Mouse (Mus musculus): ENCODE measurements around the gene Bmp8a. TPM values are rescaled to one million over a fixed set of nuclear protein-coding genes. Genes with fewer than 3 reads are reported as not detected.
"Not testable (repeated sequence)": the region's sequence is repeated elsewhere in the genome, so short reads cannot be mapped to it uniquely, and the experiment has no call there.

The Bmp8a gene
- polyA plus RNA-seq, 1 experiment from 2014 or later, result 0.51 TPM

- peaks cover 10% of the 10 kb centered on the region; the same call in 1 of the 2 replicates for H3K9me3 ChIP-seq
- H3K27ac ChIP-seq, result no peak overlapping the region
- H3K4me3 ChIP-seq (replicated peaks), result no peak overlapping the region
- no peak for ATAC-seq (ENCODE audit: insufficient number of reproducible peaks, insufficient read depth, low FRiP score, low TSS enrichment, low read depth)
- peaks cover 10% of the 10 kb centered on the region for H3K4me1 ChIP-seq (replicated peaks)
- H3K9ac ChIP-seq (replicated peaks), result no peak overlapping the region
- no peaks in the 10 kb centered on the region for H3K36me3 ChIP-seq
- peaks cover 9% of the 10 kb centered on the region; the same call in 1 of the 2 replicates for H3K27me3 ChIP-seq
- 67% methylated on average over 3 of the region's 5 CpGs for WGBS
- H3K4me2 ChIP-seq, result no peak overlapping the region
Observed at GRCm38 (mm10) chr4:123331326-123331725, 11.7 kb downstream of the Bmp8a start.

- H3K4me1 ChIP-seq (replicated peaks), result no peaks in the 10 kb centered on the region
- no peak overlapping the region for H3K27ac ChIP-seq
- H3K4me2 ChIP-seq, result no peak overlapping the region
- H3K27me3 ChIP-seq, result peaks cover 9% of the 10 kb centered on the region
- no peaks in the 10 kb centered on the region for H3K36me3 ChIP-seq
- 66% methylated on average over 6 of the region's 6 CpGs for WGBS
- no peak overlapping the region for H3K4me3 ChIP-seq (replicated peaks)
- H3K9me3 ChIP-seq, result peaks cover 10% of the 10 kb centered on the region; the same call in 1 of the 2 replicates
- ATAC-seq (ENCODE audit: insufficient number of reproducible peaks, insufficient read depth, low FRiP score, low TSS enrichment, low read depth), result no peak
- H3K9ac ChIP-seq (replicated peaks), result no peak overlapping the region
Observed at GRCm38 (mm10) chr4:123328946-123329345, 14.1 kb downstream of the Bmp8a start.

GRCm38 (mm10) chr4:123327630-123328029 is 15.4 kb downstream of the Bmp8a start:
- peaks cover 4% of the 10 kb centered on the region for H3K4me1 ChIP-seq (replicated peaks)
- ATAC-seq (ENCODE audit: insufficient number of reproducible peaks, insufficient read depth, low FRiP score, low TSS enrichment, low read depth), result no peak
- no peak overlapping the region for H3K27ac ChIP-seq
- H3K4me3 ChIP-seq (replicated peaks), result no peak overlapping the region
- H3K9ac ChIP-seq (replicated peaks), result no peak overlapping the region
- 70% methylated on average over 3 of the region's 3 CpGs for WGBS
- H3K9me3 ChIP-seq, result peaks cover 6% of the 10 kb centered on the region; the same call in 1 of the 2 replicates
- H3K36me3 ChIP-seq, result no peaks in the 10 kb centered on the region
- H3K4me2 ChIP-seq, result no peak overlapping the region
- peaks cover 21% of the 10 kb centered on the region for H3K27me3 ChIP-seq

GRCm38 (mm10) chr4:123326087-123326486 is 17.0 kb downstream of the Bmp8a start:
- no peak overlapping the region for H3K27ac ChIP-seq
- H3K4me2 ChIP-seq, result no peak overlapping the region
- no peak overlapping the region for H3K4me3 ChIP-seq (replicated peaks)
- H3K4me1 ChIP-seq (replicated peaks), result peaks cover 4% of the 10 kb centered on the region
- peaks cover 30% of the 10 kb centered on the region for H3K27me3 ChIP-seq
- H3K9me3 ChIP-seq, result no peaks in the 10 kb centered on the region
- WGBS, result 75% methylated on average over 3 of the region's 3 CpGs
- ATAC-seq (ENCODE audit: insufficient number of reproducible peaks, insufficient read depth, low FRiP score, low TSS enrichment, low read depth), result no peak
- no peak overlapping the region for H3K9ac ChIP-seq (replicated peaks)
- H3K36me3 ChIP-seq, result no peaks in the 10 kb centered on the region

- no peaks in the 10 kb centered on the region for H3K36me3 ChIP-seq
- peak within 1 kb of the TSS; percentile 33 for H3K4me3 ChIP-seq (replicated peaks)
- peak within 1 kb of the TSS; percentile 54 for H3K4me2 ChIP-seq
- no peaks in the 10 kb centered on the region for H3K9me3 ChIP-seq
- no peak within 1 kb of the TSS for H3K27ac ChIP-seq
- WGBS, result 15% methylated on average over 13 of the region's 13 CpGs
- H3K27me3 ChIP-seq, result peaks cover 30% of the 10 kb centered on the region
- H3K9ac ChIP-seq (replicated peaks), result no peak within 1 kb of the TSS
- no peak for ATAC-seq (ENCODE audit: insufficient number of reproducible peaks, insufficient read depth, low FRiP score, low TSS enrichment, low read depth)
- peaks cover 4% of the 10 kb centered on the region for H3K4me1 ChIP-seq (replicated peaks)
Observed at GRCm38 (mm10) chr4:123323534-123323933, 19.5 kb downstream of the Bmp8a start, which contains the start of gene Oxct2a. TSS of gene Oxct2a (minus strand) at chr4:123323634.

- not testable (repeated sequence) for H3K9ac ChIP-seq (replicated peaks); H3K9me3 ChIP-seq; ATAC-seq (ENCODE audit: insufficient number of reproducible peaks, insufficient read depth, low FRiP score, low TSS enrichment, low read depth); H3K27ac ChIP-seq; H3K4me1 ChIP-seq (replicated peaks); H3K36me3 ChIP-seq
- Histone ChIP-seq H3K27me3 (peaks cover 30% of the 10 kb centered on the region), H3K4me2 (peak overlapping the region; percentile 54), H3K4me3 (replicated peaks) (peak overlapping the region; percentile 33)
- WGBS, result 9% methylated on average over 29 of the region's 38 CpGs
Observed at GRCm38 (mm10) chr4:123322910-123323309, 20.1 kb downstream of the Bmp8a start.

- Histone ChIP-seq H3K36me3 (no peaks in the 10 kb centered on the region), H3K27ac (no peak overlapping the region), H3K27me3 (no peaks in the 10 kb centered on the region), H3K4me3 (replicated peaks) (no peak overlapping the region), H3K4me2 (no peak overlapping the region), H3K4me1 (replicated peaks) (no peaks in the 10 kb centered on the region), H3K9ac (replicated peaks) (no peak overlapping the region), H3K9me3 (no peaks in the 10 kb centered on the region)
- ATAC-seq (ENCODE audit: insufficient number of reproducible peaks, insufficient read depth, low FRiP score, low TSS enrichment, low read depth), result no peak
- WGBS, result 87% methylated on average over 3 of the region's 3 CpGs
Observed at GRCm38 (mm10) chr4:123314497-123314896, 28.6 kb downstream of the Bmp8a start.

GRCm38 (mm10) chr4:123313010-123313409 is 30.0 kb downstream of the Bmp8a start:
- no peaks in the 10 kb centered on the region for H3K27me3 ChIP-seq
- no peak overlapping the region for H3K4me2 ChIP-seq
- 94% methylated on average over 6 of the region's 6 CpGs for WGBS
- no peak; the same call in 1 of the 2 replicates for ATAC-seq (ENCODE audit: insufficient number of reproducible peaks, insufficient read depth, low FRiP score, low TSS enrichment, low read depth)
- H3K36me3 ChIP-seq, result no peaks in the 10 kb centered on the region
- no peak overlapping the region for H3K4me3 ChIP-seq (replicated peaks)
- no peaks in the 10 kb centered on the region for H3K9me3 ChIP-seq
- H3K27ac ChIP-seq, result no peak overlapping the region
- no peak overlapping the region for H3K9ac ChIP-seq (replicated peaks)
- H3K4me1 ChIP-seq (replicated peaks), result 0 out of 2 replicates have a peak, but pooled peaks cover 2% of the 10 kb centered on the region

GRCm38 (mm10) chr4:123311845-123312244 is 31.2 kb downstream of the Bmp8a start:
- Histone ChIP-seq H3K4me1 (replicated peaks) (0 out of 2 replicates have a peak, but pooled peaks cover 2% of the 10 kb centered on the region), H3K4me3 (replicated peaks) (no peak overlapping the region), H3K27me3 (no peaks in the 10 kb centered on the region), H3K9me3 (no peaks in the 10 kb centered on the region), H3K27ac (no peak overlapping the region), H3K4me2 (no peak overlapping the region), H3K36me3 (no peaks in the 10 kb centered on the region), H3K9ac (replicated peaks) (no peak overlapping the region)
- 75% methylated on average over 7 of the region's 7 CpGs for WGBS
- ATAC-seq (ENCODE audit: insufficient number of reproducible peaks, insufficient read depth, low FRiP score, low TSS enrichment, low read depth), result no peak

GRCm38 (mm10) chr4:123308292-123308691 is 34.8 kb downstream of the Bmp8a start:
- Histone ChIP-seq H3K27me3 (no peaks in the 10 kb centered on the region), H3K4me3 (replicated peaks) (no peak overlapping the region), H3K9me3 (0 out of 2 replicates have a peak, but pooled peaks cover 7% of the 10 kb centered on the region), H3K27ac (no peak overlapping the region), H3K4me1 (replicated peaks) (0 out of 2 replicates have a peak, but pooled peaks cover 2% of the 10 kb centered on the region), H3K9ac (replicated peaks) (no peak overlapping the region), H3K36me3 (peaks cover 11% of the 10 kb centered on the region), H3K4me2 (no peak overlapping the region)
- WGBS, result 54% methylated on average over 3 of the region's 3 CpGs
- ATAC-seq (ENCODE audit: insufficient number of reproducible peaks, insufficient read depth, low FRiP score, low TSS enrichment, low read depth), result no peak

GRCm38 (mm10) chr4:123306999-123307398 is 36.1 kb downstream of the Bmp8a start:
- no peak overlapping the region for H3K4me3 ChIP-seq (replicated peaks)
- 0 out of 2 replicates have a peak, but pooled peaks cover 2% of the 10 kb centered on the region for H3K4me1 ChIP-seq (replicated peaks)
- H3K27me3 ChIP-seq, result no peaks in the 10 kb centered on the region
- peaks cover 24% of the 10 kb centered on the region for H3K36me3 ChIP-seq
- no peak for ATAC-seq (ENCODE audit: insufficient number of reproducible peaks, insufficient read depth, low FRiP score, low TSS enrichment, low read depth)
- H3K9me3 ChIP-seq, result 0 out of 2 replicates have a peak, but pooled peaks cover 7% of the 10 kb centered on the region
- 73% methylated on average over 10 of the region's 10 CpGs for WGBS
- no peak overlapping the region for H3K4me2 ChIP-seq
- no peak overlapping the region for H3K27ac ChIP-seq
- H3K9ac ChIP-seq (replicated peaks), result no peak overlapping the region

GRCm38 (mm10) chr4:123305789-123306188 is 37.3 kb downstream of the Bmp8a start:
- no peaks in the 10 kb centered on the region for H3K27me3 ChIP-seq
- 33% methylated on average over 3 of the region's 3 CpGs for WGBS
- H3K9ac ChIP-seq (replicated peaks), result no peak overlapping the region
- H3K9me3 ChIP-seq, result 0 out of 2 replicates have a peak, but pooled peaks cover 7% of the 10 kb centered on the region
- H3K4me1 ChIP-seq (replicated peaks), result 0 out of 2 replicates have a peak, but pooled peaks cover 2% of the 10 kb centered on the region
- no peak for ATAC-seq (ENCODE audit: insufficient number of reproducible peaks, insufficient read depth, low FRiP score, low TSS enrichment, low read depth)
- H3K36me3 ChIP-seq, result peaks cover 36% of the 10 kb centered on the region
- no peak overlapping the region for H3K4me2 ChIP-seq
- no peak overlapping the region for H3K27ac ChIP-seq
- H3K4me3 ChIP-seq (replicated peaks), result no peak overlapping the region
